ENCODE assay signal across 23 mouse cellular contexts in genomic region chr2:6003949-6004348, GRCm38 (mm10). TPM values are rescaled to one million over a fixed set of nuclear protein-coding genes. Genes with fewer than 3 reads are reported as not detected.
A peak's percentile ranks its signal among the peaks of the same experiment; 100 is the strongest.
DNase-seq lines count a peak whose midpoint lies in the region; ATAC-seq lines count a peak whose summit lies in the region.
"Had no signal": no experiment of that assay in that cellular context is flagged by ENCODE, and none has a peak within 500 bp of the region (broad histone marks: within the 10 kb centered on the region; RNA-seq: fewer than 3 reads in every experiment).

No protein-coding gene starts in this region.

- H3K27me3 ChIP-seq in liver, embryonic 15.5 days: no peaks in the 10 kb centered on the region
- H3K27me3 ChIP-seq in forebrain, embryonic 11.5 days (ENCODE audit: control insufficient read depth, insufficient read depth, low read length): no peaks in the 10 kb centered on the region
- H3K27me3 ChIP-seq: CH12.LX; embryonic facial prominence, embryonic 15.5 days; forebrain, embryonic 13.5 days; heart, embryonic 13.5 days; hindbrain, embryonic 12.5 days had no signal

- peak overlapping the region; percentile 35 for H3K27ac ChIP-seq in liver, embryonic 15.5 days (replicated peaks)
- H3K27ac ChIP-seq in forebrain, embryonic 11.5 days (ENCODE audit: low read depth, low read length): no peak overlapping the region
- H3K27ac ChIP-seq: embryonic facial prominence, embryonic 15.5 days; forebrain, embryonic 13.5 days; gastrocnemius, adult 2 months; heart, embryonic 13.5 days; hindbrain, embryonic 12.5 days had no signal

- H3K4me3 ChIP-seq in liver, embryonic 15.5 days (replicated peaks): no peak overlapping the region
- H3K4me3 ChIP-seq in forebrain, embryonic 11.5 days (ENCODE audit: low read depth, low read length): no peak overlapping the region
- H3K4me3 ChIP-seq: embryonic facial prominence, embryonic 15.5 days; forebrain, embryonic 13.5 days; gastrocnemius, adult 2 months; heart, embryonic 13.5 days; hindbrain, embryonic 12.5 days had no signal

- H3K36me3 ChIP-seq in liver, embryonic 15.5 days (replicated peaks): peaks cover 15% of the 10 kb centered on the region
- H3K36me3 ChIP-seq in forebrain, embryonic 11.5 days (ENCODE audit: control insufficient read depth, insufficient read depth, low read length): no peaks in the 10 kb centered on the region

- intact Hi-C loops in heart, postnatal 14 days (cut with DNase I): no loop called here
- intact Hi-C loops in gastrocnemius, postnatal 36 days (cut with DNase I): no loop called here

- WGBS in liver, embryonic 15.5 days (ENCODE audit: insufficient replicate concordance): 23% methylated on average over 3 of the region's 3 CpGs
- 87% methylated on average over 3 of the region's 3 CpGs for WGBS in forebrain, embryonic 11.5 days

- no peak overlapping the region for H3K9ac ChIP-seq in liver, embryonic 15.5 days
- H3K9ac ChIP-seq in forebrain, embryonic 11.5 days (ENCODE audit: low read length): no peak overlapping the region
- H3K9ac ChIP-seq: embryonic facial prominence, embryonic 15.5 days; forebrain, embryonic 13.5 days; heart, embryonic 13.5 days; hindbrain, embryonic 12.5 days had no signal

- ATAC-seq in erythroid progenitor cell, adult 5-6 weeks (replicated peaks; ENCODE audit: low FRiP score, poor library complexity, severe bottlenecking): peak; percentile 83
- ATAC-seq in liver, embryonic 15.5 days (ENCODE audit: insufficient read depth): peak; percentile 84
- ATAC-seq in megakaryocyte-erythroid progenitor cell, adult 5-6 weeks (replicated peaks; ENCODE audit: low FRiP score, low TSS enrichment, poor library complexity, severe bottlenecking): peak; percentile 96
- no peak for ATAC-seq in forebrain, embryonic 11.5 days (replicated peaks; ENCODE audit: low FRiP score)
- ATAC-seq: forebrain, embryonic 13.5 days; hindbrain, embryonic 16.5 days had no signal

- H3K4me2 ChIP-seq in liver, embryonic 15.5 days: peak overlapping the region; percentile 31
- no peak overlapping the region for H3K4me2 ChIP-seq in forebrain, embryonic 11.5 days (ENCODE audit: low read depth, low read length, severe bottlenecking)
- H3K4me2 ChIP-seq: embryonic facial prominence, embryonic 15.5 days; forebrain, embryonic 13.5 days; heart, embryonic 13.5 days; hindbrain, embryonic 12.5 days had no signal

- H3K4me1 ChIP-seq in liver, embryonic 15.5 days (replicated peaks): peaks cover 14% of the 10 kb centered on the region
- H3K4me1 ChIP-seq in forebrain, embryonic 11.5 days (replicated peaks; ENCODE audit: control insufficient read depth, insufficient read depth, low read length): no peaks in the 10 kb centered on the region
- H3K4me1 ChIP-seq: embryonic facial prominence, embryonic 15.5 days; forebrain, embryonic 13.5 days; heart, embryonic 13.5 days had no signal

- no peaks in the 10 kb centered on the region for H3K9me3 ChIP-seq in liver, embryonic 15.5 days (replicated peaks)
- no peaks in the 10 kb centered on the region for H3K9me3 ChIP-seq in forebrain, embryonic 11.5 days (ENCODE audit: control insufficient read depth, low read length)
- H3K9me3 ChIP-seq: embryonic facial prominence, embryonic 15.5 days; forebrain, embryonic 13.5 days; heart, embryonic 13.5 days; hindbrain, embryonic 12.5 days had no signal

- peak; percentile 20 for DNase-seq in c-Kit-positive CD71-positive TER-119-negative erythroid progenitor cells, embryonic 14.5 days (ENCODE audit: low read depth)
- no peak for DNase-seq in heart, postnatal 14 days
- DNase-seq in gastrocnemius, postnatal 36 days: no peak
- no peak for DNase-seq in forebrain, embryonic 11.5 days (ENCODE audit: low spot score)
- DNase-seq: adrenal gland, adult 2 months; adrenal gland, postnatal 25 days; cerebellum, adult 11 months; cerebellum, adult 8-10 months; cerebellum, postnatal 14 days; embryo, embryonic 11 days; gastrocnemius, adult 2 months; gastrocnemius, postnatal 25 days; heart, adult 11 months; heart, postnatal 4 days had no signal

RNA-seq across cellular contexts. Expression of gene Upf2, which starts 52.7 kb away (rescaled TPM):
- total RNA-seq in erythroid progenitor cell, adult 5-6 weeks (2015; ENCODE audit: low replicate concordance): 35.0 and 39.0 TPM in 2 replicates
- total RNA-seq in erythroid progenitor cell, adult 5-6 weeks (2017; ENCODE audit: low replicate concordance): 36.2 and 40.4 TPM in 2 replicates
- 3.7 TPM in 2 replicates for polyA plus RNA-seq in liver, embryonic 15.5 days (2015; fragmentation: Nextera tagmentation; extraction: Ambion mirVana)
- total RNA-seq in megakaryocyte-erythroid progenitor cell, adult 5-6 weeks (2014; fragmentation: Nextera tagmentation): 26.7 and 28.0 TPM in 2 replicates
- total RNA-seq in megakaryocyte-erythroid progenitor cell, adult 5-6 weeks (2017): 29.3 and 51.9 TPM in 2 replicates
- total RNA-seq in heart, postnatal 14 days (2021): 10 to 100 TPM; 12.6 to 13.4 TPM
- 10 to 100 TPM; 18.1 to 19.7 TPM for total RNA-seq in gastrocnemius, postnatal 36 days (2021)
- polyA plus RNA-seq in forebrain, embryonic 11.5 days (2014; fragmentation: Nextera tagmentation; extraction: Ambion mirVana): 13.5 and 14.2 TPM in 2 replicates
